ENCODE assay signal across 14 mouse cellular contexts in the genomic region with DNA sequence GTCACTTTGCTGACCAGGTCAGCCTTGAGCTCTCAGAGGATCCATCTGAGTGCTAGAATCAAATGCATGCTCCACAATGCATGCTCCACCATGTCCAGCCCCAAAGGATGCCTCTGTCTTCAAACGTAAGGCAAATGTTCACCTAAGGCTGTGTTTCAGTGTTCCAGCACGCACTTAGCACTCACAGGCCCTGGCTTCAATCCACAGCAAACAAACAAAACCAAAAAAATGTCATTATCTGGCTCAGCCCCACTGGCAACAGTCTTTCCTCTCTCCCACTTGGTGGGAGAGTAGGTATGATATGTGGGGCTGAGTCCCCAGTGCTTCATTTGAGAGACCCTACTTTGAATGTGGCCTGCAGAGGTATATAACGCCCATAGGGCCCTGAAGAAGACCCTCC. TPM values are rescaled to one million over a fixed set of nuclear protein-coding genes. Genes with fewer than 3 reads are reported as not detected.
DNase-seq lines count a peak whose midpoint lies in the region; ATAC-seq and TF ChIP-seq lines count a peak whose summit lies in the region.
"Had no signal": no experiment of that assay in that cellular context is flagged by ENCODE, and none has a peak within 500 bp of the region (broad histone marks: within the 10 kb centered on the region; RNA-seq: fewer than 3 reads in every experiment).

No protein-coding gene starts in this region.

- H3K9ac ChIP-seq in liver, embryonic 12.5 days, result peak overlapping the region; percentile 28; the same call in 1 of the 2 replicates
- no peak overlapping the region; the same call in 1 of the 2 replicates for H3K9ac ChIP-seq in liver, embryonic 11.5 days (ENCODE audit: low read depth, low read length)
- H3K9ac ChIP-seq in liver, postnatal 0 days (replicated peaks), result no peak overlapping the region
- H3K9ac ChIP-seq: embryonic facial prominence, embryonic 12.5 days; lung, embryonic 14.5 days had no signal

- 0 out of 2 replicates have a peak overlapping the region, but pooled peaks have one; percentile 36 for H3K4me2 ChIP-seq in liver, embryonic 12.5 days
- H3K4me2 ChIP-seq in liver, embryonic 11.5 days, result no peak overlapping the region
- H3K4me2 ChIP-seq in liver, postnatal 0 days (ENCODE audit: low read depth, low read length), result 0 out of 2 replicates have a peak overlapping the region, but pooled peaks have one; percentile 24
- H3K4me2 ChIP-seq: embryonic facial prominence, embryonic 12.5 days had no signal

- peaks cover 46% of the 10 kb centered on the region for H3K4me1 ChIP-seq in liver, embryonic 12.5 days
- H3K4me1 ChIP-seq in liver, embryonic 11.5 days (replicated peaks; ENCODE audit: control insufficient read depth, insufficient read depth, low read length), result peaks cover 16% of the 10 kb centered on the region
- H3K4me1 ChIP-seq in liver, postnatal 0 days (ENCODE audit: insufficient read depth), result peaks cover 26% of the 10 kb centered on the region

- peaks cover 31% of the 10 kb centered on the region for H3K27me3 ChIP-seq in liver, embryonic 12.5 days (replicated peaks)
- no peaks in the 10 kb centered on the region for H3K27me3 ChIP-seq in liver, embryonic 11.5 days (replicated peaks; ENCODE audit: control insufficient read depth, insufficient read depth, low read length)
- no peaks in the 10 kb centered on the region for H3K27me3 ChIP-seq in liver, postnatal 0 days (ENCODE audit: insufficient read depth, low read length)
- H3K27me3 ChIP-seq: embryonic facial prominence, embryonic 12.5 days had no signal

- no peak for ATAC-seq in liver, embryonic 12.5 days
- ATAC-seq in liver, embryonic 11.5 days (replicated peaks; ENCODE audit: low FRiP score), result no peak
- no peak for ATAC-seq in liver, postnatal 0 days
- ATAC-seq: inflammation-experienced regulatory T-cells, adult 6 months; midbrain, embryonic 16.5 days had no signal

- H3K27ac ChIP-seq in gastrocnemius, adult 2 months, result peak overlapping the region; percentile 69
- H3K27ac ChIP-seq in liver, embryonic 12.5 days, result peak overlapping the region; percentile 63
- H3K27ac ChIP-seq in liver, embryonic 11.5 days (ENCODE audit: low read depth, low read length), result no peak overlapping the region
- H3K27ac ChIP-seq in liver, postnatal 0 days (ENCODE audit: low read depth), result peak overlapping the region; percentile 46
- H3K27ac ChIP-seq: embryonic facial prominence, embryonic 12.5 days had no signal

- H3K9me3 ChIP-seq in liver, embryonic 12.5 days (replicated peaks), result no peaks in the 10 kb centered on the region
- H3K9me3 ChIP-seq in liver, embryonic 11.5 days (ENCODE audit: control insufficient read depth, low read length), result no peaks in the 10 kb centered on the region
- H3K9me3 ChIP-seq in liver, postnatal 0 days (ENCODE audit: low read length), result no peaks in the 10 kb centered on the region
- H3K9me3 ChIP-seq: embryonic facial prominence, embryonic 12.5 days; megakaryocyte, embryonic 14.5 days had no signal

- DNase-seq in gastrocnemius, adult 2 months, result no peak
- no peak for DNase-seq in gastrocnemius, postnatal 10 days
- no peak for DNase-seq in liver, embryonic 11.5 days (ENCODE audit: low spot score)
- peak; percentile 70 for DNase-seq in NIH3T3 (ENCODE audit: low read depth)
- no peak for DNase-seq in liver, postnatal 0 days
- no peak for DNase-seq in layer of hippocampus, postnatal 10 days (ENCODE audit: low spot score in 2 of 2)
- no peak for DNase-seq in natural killer cell, adult 2 months (ENCODE audit: low spot score in 2 of 2)

- TF ChIP-seq CTCF in gastrocnemius, adult 2 months (IDR thresholded peaks at IDR 0.05), result no peak
- no peak for TF ChIP-seq CTCF in liver, postnatal 0 days (IDR thresholded peaks at IDR 0.05; ENCODE audit: low read depth)

- 68% methylated on average over 3 of the region's 3 CpGs for WGBS in liver, embryonic 12.5 days (ENCODE audit: insufficient replicate concordance)
- 79% methylated on average over 3 of the region's 3 CpGs for WGBS in liver, embryonic 11.5 days
- WGBS in liver, postnatal 0 days (ENCODE audit: insufficient replicate concordance), result 72% methylated on average over 3 of the region's 3 CpGs

- H3K36me3 ChIP-seq in liver, embryonic 12.5 days, result peaks cover under 1% of the 10 kb centered on the region; the same call in 1 of the 2 replicates
- no peaks in the 10 kb centered on the region for H3K36me3 ChIP-seq in liver, embryonic 11.5 days (ENCODE audit: control insufficient read depth, insufficient read depth, low read length)
- no peaks in the 10 kb centered on the region for H3K36me3 ChIP-seq in liver, postnatal 0 days (replicated peaks; ENCODE audit: insufficient read depth, low read length)
- H3K36me3 ChIP-seq: embryonic facial prominence, embryonic 12.5 days had no signal

- no peak for TF ChIP-seq EP300 in liver, postnatal 0 days (IDR thresholded peaks at IDR 0.05; ENCODE audit: low read depth)

- H3K4me3 ChIP-seq in gastrocnemius, adult 2 months, result no peak overlapping the region
- no peak overlapping the region for H3K4me3 ChIP-seq in liver, embryonic 12.5 days
- no peak overlapping the region for H3K4me3 ChIP-seq in liver, embryonic 11.5 days (ENCODE audit: low read depth, low read length)
- no peak overlapping the region for H3K4me3 ChIP-seq in liver, postnatal 0 days (ENCODE audit: low read depth, low read length)
- H3K4me3 ChIP-seq: embryonic facial prominence, embryonic 12.5 days had no signal

- intact Hi-C loops in gastrocnemius, adult 2 months (cut with DNase I), result loop anchor here (1.0 kb wide), 1 partner anchor 20 kb away; no protein-coding TSS in a partner anchor

RNA-seq across cellular contexts. Expression of a gene that starts 3.3 kb away (rescaled TPM):
- 10 to 100 TPM; 51.4 to 76.4 TPM for total RNA-seq in gastrocnemius, adult 2 months (2021)
- 10 to 100 TPM; 51.7 to 53.5 TPM for total RNA-seq in gastrocnemius, postnatal 10 days (2021)
- 365 and 367 TPM in 2 replicates for polyA plus RNA-seq in liver, embryonic 12.5 days (2016; fragmentation: Nextera tagmentation; extraction: Ambion mirVana)
- 282 and 283 TPM in 2 replicates for polyA plus RNA-seq in liver, embryonic 11.5 days (2014; fragmentation: Nextera tagmentation; extraction: Ambion mirVana)
- polyA plus RNA-seq in liver, postnatal 0 days (2015; fragmentation: Nextera tagmentation; extraction: Ambion mirVana), result 510 and 522 TPM in 2 replicates
- 10 to 100 TPM; 74.8 to 80.1 TPM for total RNA-seq in layer of hippocampus, postnatal 10 days (2021)

RNA-seq across cellular contexts. Expression of a gene that starts 17.9 kb away (rescaled TPM):
- not detected for total RNA-seq in gastrocnemius, adult 2 months (2021)
- total RNA-seq in gastrocnemius, postnatal 10 days (2021), result 1 to 10 TPM in 1 of 2 experiments, under 1 TPM in 1; 0.87 to 1.9 TPM
- polyA plus RNA-seq in liver, embryonic 12.5 days (2016; fragmentation: Nextera tagmentation; extraction: Ambion mirVana), result 1.9 and 2.1 TPM in 2 replicates
- polyA plus RNA-seq in liver, embryonic 11.5 days (2014; fragmentation: Nextera tagmentation; extraction: Ambion mirVana), result 1.8 and 2.6 TPM in 2 replicates
- polyA plus RNA-seq in liver, postnatal 0 days (2015; fragmentation: Nextera tagmentation; extraction: Ambion mirVana), result 1.8 and 2.4 TPM in 2 replicates
- total RNA-seq in layer of hippocampus, postnatal 10 days (2021), result 100 to 1,000 TPM; 356 to 431 TPM

RNA-seq across cellular contexts. Expression of a gene that starts 19.1 kb away (rescaled TPM):
- total RNA-seq in gastrocnemius, adult 2 months (2021), result 10 to 100 TPM; 12.6 to 32.3 TPM
- total RNA-seq in gastrocnemius, postnatal 10 days (2021), result 10 to 100 TPM; 81.6 to 93.6 TPM
- 55.8 and 58.1 TPM in 2 replicates for polyA plus RNA-seq in liver, embryonic 12.5 days (2016; fragmentation: Nextera tagmentation; extraction: Ambion mirVana)
- 68.1 and 69.5 TPM in 2 replicates for polyA plus RNA-seq in liver, embryonic 11.5 days (2014; fragmentation: Nextera tagmentation; extraction: Ambion mirVana)
- 156 and 161 TPM in 2 replicates for polyA plus RNA-seq in liver, postnatal 0 days (2015; fragmentation: Nextera tagmentation; extraction: Ambion mirVana)
- 10 to 100 TPM; 81.8 to 83.7 TPM for total RNA-seq in layer of hippocampus, postnatal 10 days (2021)

RNA-seq across cellular contexts. Expression of a gene that starts 36.4 kb away (rescaled TPM):
- total RNA-seq in gastrocnemius, adult 2 months (2021), result 1 to 10 TPM in 1 of 2 experiments, under 1 TPM in 1; 0.66 to 1.1 TPM
- 10 to 100 TPM; 11.7 to 12.3 TPM for total RNA-seq in gastrocnemius, postnatal 10 days (2021)
- 1.3 and 1.9 TPM in 2 replicates for polyA plus RNA-seq in liver, embryonic 12.5 days (2016; fragmentation: Nextera tagmentation; extraction: Ambion mirVana)
- polyA plus RNA-seq in liver, embryonic 11.5 days (2014; fragmentation: Nextera tagmentation; extraction: Ambion mirVana), result 1.8 and 2.0 TPM in 2 replicates
- 0.23 and 0.72 TPM in 2 replicates for polyA plus RNA-seq in liver, postnatal 0 days (2015; fragmentation: Nextera tagmentation; extraction: Ambion mirVana)
- 100 to 1,000 TPM; 115 TPM for total RNA-seq in layer of hippocampus, postnatal 10 days (2021)
- polyA plus RNA-seq: inflammation-experienced regulatory T-cells, adult 6 months had no signal

RNA-seq across cellular contexts. Expression of a gene that starts 45.1 kb away (rescaled TPM):
- under 1 TPM in 1 of 2 experiments, not detected in 1; 0.06 TPM for total RNA-seq in gastrocnemius, adult 2 months (2021)
- 10 to 100 TPM in 1 of 2 experiments, 1 to 10 TPM in 1; 2.1 to 10.7 TPM for total RNA-seq in gastrocnemius, postnatal 10 days (2021)
- 913 and 972 TPM in 2 replicates for polyA plus RNA-seq in liver, embryonic 12.5 days (2016; fragmentation: Nextera tagmentation; extraction: Ambion mirVana)
- polyA plus RNA-seq in liver, embryonic 11.5 days (2014; fragmentation: Nextera tagmentation; extraction: Ambion mirVana), result 191 and 229 TPM in 2 replicates
- polyA plus RNA-seq in liver, postnatal 0 days (2015; fragmentation: Nextera tagmentation; extraction: Ambion mirVana), result 311 and 329 TPM in 2 replicates
- total RNA-seq in layer of hippocampus, postnatal 10 days (2021), result under 1 TPM; 0.32 to 0.54 TPM
- polyA plus RNA-seq: small intestine, adult 2 months had no signal

Comparison
In these comparisons a context has a peak if more than half of its experiments do, and no peak if none do; other contexts are left out.
1. RNA of a gene that starts 17.9 kb away (total RNA-seq): 356 to 431 TPM in layer of hippocampus, postnatal 10 days; 0.87 to 1.9 TPM in gastrocnemius, postnatal 10 days and not detected in gastrocnemius, adult 2 months; every median in the first group is over 100 times any median in the second.